Mouse (Mus musculus) CD4-positive helper T cell, adult 2 months (primary cell): Measurements from ENCODE around the gene Lamc1.
"Not testable (repeated sequence)": the region's sequence is repeated elsewhere in the genome, so short reads cannot be mapped to it uniquely, and the experiment has no call there.

Experiments
- DNase-seq: peaks from one replicate; pipeline ENCODE4 v3.0.0-alpha.2; 2012; ENCODE audit warnings: low read depth, missing footprints, low spot score

Gene Lamc1

DNA sequence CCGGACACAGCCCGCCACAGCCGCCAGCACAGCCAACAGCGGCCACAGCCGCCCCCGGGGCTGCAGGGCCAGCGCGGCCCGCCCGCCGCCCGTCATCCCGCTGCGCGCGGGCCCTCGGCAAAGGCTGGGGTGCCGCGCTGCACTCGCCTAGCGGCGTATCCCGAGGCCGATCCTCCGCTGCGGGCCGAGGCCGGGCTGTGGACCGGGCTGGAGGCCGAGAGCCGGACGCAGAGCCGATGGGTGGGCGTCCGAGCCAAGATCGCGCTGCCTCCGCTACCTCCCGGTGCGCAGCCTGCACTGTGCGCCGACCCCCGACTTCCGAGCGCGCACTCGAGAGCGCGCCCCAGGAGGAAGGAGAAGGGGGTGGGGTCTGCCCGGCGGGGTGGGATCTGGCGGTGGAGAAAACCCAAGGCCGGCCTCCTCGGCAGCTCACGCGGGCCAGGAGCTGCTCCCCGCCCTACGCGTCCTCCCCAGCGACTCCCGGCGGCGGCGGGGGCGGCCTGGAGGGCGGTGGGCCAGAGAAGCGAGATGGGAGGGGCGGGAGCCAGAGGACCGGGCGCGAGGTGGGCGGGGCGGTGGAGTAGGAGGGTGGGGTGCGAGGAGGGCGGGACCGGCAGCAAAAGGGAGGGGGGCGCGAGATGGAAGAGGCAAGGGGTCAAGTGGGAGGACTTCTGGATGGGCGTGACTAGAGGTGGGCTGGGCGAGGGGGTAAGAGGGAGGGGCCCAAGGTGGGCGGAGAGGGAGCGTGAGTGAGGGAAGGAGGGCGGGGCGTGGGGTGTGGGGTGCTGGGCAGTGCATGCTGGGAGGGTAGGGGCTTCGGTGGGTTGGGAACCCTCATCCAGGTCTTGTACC lies at the start of gene Lamc1:
TSS of gene Lamc1 (minus strand) at position 343 of the 852 bp plus-strand sequence.
- DNase-seq: peak; percentile 74

DNA sequence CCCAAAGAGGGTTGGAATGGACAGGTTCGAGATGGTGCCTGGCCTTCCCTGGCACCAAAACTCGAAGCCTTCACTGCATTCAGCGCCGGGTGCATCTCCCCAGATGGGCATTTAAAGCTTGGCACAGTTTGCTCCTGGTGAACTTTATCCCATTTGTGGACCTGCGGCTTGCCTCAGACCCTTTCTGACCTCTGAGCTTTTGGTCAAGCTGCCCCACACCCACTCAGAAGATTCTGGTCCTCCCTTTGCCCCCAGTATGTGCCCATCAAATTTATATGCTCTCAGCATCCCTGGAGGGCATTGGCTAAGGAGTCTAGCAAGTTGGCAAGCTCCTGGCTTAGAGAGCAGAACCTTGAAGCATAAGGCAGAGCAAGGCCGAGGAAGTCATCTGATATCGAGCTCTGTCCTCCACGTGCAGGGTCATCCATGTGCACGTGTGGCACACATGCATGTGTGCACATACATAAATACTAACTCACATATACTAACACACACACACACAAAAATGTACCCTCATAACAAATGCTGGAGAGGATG lies 48.2 kb upstream of the Lamc1 start:
- DNase-seq: no peak

DNA sequence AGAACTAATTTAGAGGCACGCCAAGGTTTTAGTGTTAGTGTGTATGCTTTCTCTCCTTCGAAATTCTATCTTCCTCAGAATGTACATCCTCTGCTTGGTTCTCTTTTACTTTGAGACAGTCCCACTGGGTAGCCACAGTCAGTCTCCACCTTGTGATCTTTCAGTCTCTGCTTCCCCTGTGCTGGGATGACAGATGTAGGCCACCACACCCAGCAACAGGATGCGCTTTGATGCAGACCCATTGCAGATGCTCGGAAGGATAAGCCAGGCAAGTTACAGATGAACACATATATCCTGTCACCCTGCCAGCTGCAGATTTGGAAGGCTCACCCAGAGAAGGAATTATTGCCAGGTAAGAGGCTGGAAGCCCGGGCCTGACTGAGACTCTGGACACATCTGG lies 47.2 kb upstream of the Lamc1 start:
- DNase-seq: peak; percentile 45

DNA sequence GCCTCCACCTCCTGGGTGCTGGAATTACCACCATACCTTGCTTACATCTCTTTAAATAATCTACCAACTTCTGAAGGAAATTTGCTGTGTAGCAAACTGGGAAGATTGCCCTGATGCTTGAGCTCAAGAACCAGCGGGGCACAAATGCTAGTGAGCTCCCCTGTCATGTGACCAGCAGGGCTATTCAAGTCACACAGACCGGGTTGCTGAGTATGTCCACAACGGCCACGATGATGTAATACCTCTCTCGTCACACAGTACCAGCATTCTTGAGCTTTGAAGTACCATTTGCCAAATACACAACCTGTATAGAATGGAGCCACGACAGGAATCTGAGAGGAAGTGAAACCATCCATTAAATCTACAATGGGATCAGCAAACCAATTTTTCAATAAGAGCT lies 46.0 kb upstream of the Lamc1 start:
- no peak for DNase-seq

DNA sequence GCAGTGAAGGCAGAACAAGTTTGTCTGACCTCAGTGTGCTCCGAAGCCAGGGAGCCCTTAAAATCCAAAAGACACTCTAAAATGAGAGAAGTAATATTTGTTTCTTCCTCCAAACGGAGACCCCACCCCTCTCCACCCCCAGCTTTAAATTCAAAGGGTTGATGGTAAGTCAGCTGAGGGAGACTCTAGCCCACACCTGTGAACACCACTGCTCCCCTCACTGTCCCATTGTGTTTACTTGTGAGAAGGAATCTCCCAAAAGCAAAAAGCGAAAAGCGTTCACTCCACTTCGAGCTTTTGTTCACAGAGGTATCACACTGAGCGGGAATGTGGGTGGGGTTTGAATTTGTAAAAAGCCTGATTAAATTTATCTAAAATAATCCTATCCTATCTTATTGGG lies 43.9 kb upstream of the Lamc1 start:
- DNase-seq: no peak

DNA sequence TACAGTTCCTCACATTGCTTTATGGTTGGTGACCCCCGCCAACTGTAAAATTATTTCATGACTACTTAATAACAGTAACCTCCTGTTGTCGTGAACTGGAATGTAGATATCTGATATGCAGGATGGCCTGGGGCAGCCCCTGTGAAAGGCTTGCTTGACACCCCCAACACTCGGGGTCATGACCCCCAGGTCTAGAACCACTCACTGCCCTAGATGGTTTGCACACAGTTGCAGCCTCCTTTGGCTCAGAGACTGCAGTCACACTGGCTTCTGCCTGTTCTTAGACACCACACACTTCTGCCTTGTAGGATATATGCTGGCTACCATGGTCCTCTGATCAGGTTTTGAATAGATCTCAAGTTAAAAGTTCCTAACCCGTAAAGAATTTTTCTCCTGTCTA lies 41.5 kb upstream of the Lamc1 start:
- no peak for DNase-seq

DNA sequence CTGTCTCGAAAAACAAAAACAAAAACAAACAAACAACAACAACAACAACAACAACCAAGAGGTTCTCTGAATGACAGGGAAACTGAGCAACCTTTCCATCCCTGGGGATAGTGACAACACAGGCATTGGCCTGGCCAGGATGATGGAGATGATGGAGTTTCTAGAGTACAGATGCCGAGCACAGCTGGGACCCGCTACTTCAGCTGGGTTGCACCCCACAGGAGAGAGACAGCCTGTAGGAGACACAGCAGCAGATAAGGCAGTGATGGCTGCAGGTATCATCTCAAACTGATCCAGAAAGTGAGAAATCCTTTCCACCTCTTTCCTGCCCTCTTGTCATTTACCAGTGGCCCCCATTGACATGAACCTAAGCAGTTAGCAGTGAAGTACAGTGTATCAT lies 39.3 kb upstream of the Lamc1 start:
- DNase-seq: no peak

DNA sequence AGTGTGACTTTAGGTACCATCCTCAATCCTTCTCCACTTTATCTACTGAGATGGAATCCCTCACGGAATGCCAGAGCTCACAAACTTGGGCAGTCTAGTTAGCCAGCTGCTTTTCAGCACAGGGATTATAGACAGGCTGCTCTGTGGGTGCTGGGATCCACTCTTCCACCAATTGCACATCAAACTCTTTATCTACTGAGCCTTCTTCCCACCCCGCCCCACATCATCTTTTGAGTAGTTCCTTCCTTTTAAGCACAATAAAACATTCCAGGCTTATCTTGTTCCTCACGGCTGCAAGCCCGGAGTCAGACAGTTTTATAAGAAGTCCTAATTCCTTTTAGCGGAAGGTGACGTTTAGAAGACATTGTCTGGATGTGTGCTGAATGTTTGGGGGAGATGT lies 36.4 kb upstream of the Lamc1 start:
- no peak for DNase-seq

DNA sequence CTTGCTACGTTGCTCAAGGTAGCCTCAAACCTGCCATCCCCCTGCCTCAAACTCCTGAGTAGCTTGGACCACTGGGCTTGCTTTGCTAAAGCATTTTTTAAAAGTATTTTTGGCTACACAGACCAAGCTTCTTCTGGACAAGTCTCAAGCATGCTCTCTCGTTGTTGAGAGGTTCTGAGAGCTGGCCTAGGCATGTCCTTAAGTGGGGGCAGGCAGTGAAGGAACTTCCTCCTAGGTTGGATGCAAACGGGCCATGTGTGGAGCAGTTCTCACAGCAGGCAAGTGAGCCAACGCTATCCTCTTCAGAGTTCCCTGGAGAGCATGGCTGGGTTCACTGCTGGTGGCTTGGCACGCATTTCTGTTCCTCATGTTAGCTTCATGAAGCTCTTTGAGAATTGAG lies 34.5 kb upstream of the Lamc1 start:
- no peak for DNase-seq

DNA sequence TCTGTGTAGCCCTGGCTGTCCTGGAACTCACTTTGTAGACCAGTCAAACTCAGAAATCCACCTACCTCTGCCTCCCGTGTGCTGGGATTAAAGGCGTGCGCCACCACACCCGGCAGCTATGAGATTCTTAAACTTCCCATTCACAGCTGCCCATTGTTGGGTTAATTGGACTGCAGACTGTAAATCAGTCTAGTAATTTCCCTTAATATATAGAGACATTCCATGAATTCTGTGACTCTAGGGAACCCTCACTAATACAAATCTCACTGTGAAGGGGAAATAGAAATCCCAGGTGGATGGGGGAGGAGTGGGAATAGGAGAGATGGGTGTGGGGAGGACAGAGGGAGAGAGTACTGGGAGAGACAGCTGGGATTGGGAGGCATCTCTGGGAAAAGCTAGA lies 29.3 kb upstream of the Lamc1 start:
- DNase-seq: no peak

DNA sequence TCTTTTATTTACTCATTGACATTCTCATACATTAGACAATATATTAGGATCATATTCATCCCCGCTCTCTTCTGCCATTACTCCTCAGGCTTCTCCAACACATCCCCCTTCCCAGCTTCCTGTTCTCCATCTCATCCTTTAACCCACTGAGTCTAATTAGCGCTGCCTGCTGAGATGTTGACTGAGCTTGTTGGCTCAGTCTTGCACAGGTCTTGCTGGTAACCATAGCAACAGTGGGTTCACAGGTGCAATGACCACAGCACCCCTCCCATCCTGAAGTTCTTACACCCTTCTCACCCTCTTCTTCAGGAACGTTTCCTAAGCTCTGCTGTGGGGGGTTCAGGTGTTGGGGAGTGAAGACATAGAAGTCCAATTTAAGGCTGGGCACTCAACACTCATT lies 28.0 kb upstream of the Lamc1 start:
- no peak for DNase-seq

DNA sequence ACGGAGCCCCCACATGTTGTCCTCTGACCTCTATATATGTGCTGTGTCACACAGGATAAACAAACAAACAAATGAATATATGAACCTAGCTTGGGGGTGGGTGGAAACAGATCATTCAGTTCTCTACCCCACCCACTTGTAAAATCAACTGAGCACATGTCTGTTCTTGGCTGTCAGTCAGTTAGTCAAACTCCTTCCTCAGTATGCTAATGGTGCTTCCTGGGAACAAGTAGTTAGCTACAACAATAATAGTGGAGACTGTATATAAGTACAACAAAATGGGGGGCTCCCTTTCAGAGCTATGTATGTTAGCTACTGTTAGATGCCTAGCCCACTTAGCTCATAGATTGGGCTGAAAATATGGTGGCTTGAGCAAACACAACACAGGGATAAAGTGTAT lies 24.6 kb upstream of the Lamc1 start:
- no peak for DNase-seq

DNA sequence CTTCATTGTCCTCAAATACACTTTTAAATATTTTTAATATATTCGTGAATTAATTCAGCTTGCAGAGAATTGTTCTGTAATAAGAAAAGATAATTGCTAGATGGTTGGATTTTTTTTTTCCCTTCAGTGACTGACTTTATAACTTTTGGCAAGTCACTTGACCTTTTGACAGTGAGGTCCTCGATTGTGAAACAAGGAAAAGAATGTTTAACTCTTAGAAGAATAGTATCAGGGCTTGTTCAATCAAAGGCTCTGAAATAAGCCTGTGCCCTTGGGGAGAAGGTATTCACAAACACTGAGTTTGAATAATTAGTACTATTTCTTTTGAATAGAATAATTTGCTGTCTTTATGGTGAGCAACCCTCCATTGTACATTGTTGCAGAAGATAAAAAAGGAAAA lies 21.9 kb upstream of the Lamc1 start:
- DNase-seq: no peak

DNA sequence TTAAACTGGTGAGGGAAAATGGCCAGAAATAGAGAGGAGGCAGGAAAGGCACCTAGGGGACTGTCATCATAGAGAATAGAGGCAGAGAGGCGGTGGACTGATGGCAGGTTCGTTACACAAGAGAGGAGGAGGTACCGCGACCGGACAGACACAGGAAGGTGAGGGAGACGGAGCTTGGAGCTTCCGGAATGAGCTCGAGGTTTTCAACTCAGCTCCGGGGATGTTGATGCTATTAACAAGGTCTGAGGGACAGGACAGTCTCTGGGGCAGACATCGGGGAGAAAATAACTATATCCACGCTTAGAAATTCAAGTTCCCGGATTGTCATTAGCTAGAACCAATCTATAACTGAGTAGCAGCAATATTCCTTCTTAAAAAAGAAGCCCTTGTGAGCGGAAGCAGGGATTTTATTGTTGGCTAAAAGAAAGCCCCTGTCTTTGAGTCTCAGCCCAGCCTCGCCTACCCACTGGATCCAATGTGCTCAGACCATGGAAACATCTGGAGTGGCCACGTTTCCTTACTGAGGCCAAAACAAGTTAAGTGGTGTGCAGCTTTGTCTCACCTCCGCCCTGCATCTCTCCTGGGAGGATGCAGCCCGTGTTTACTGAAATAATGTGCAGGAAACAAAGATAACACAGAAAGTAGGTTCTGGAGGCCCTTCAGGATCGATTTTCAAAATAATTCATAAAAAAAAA lies 21.3 kb upstream of the Lamc1 start:
- DNase-seq: no peak

DNA sequence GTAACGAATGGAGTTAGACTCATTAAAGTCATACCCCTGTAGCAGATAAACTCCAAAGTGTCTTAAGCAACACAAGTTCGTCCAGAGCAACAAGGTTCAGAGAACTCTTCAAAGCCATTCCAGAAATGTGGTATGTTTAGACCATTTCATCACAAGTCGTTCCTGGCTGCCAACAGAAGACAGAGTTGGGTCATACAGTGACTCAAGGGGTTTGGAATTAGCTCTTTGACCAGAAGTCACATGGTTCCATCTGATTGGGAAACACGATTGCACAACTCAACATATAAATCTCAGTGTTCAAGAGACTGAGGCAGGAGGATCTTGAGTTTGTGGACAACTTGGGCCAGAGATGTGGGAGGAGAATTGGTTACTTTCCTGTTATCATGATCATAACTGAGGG lies 18.4 kb upstream of the Lamc1 start:
- no peak for DNase-seq

DNA sequence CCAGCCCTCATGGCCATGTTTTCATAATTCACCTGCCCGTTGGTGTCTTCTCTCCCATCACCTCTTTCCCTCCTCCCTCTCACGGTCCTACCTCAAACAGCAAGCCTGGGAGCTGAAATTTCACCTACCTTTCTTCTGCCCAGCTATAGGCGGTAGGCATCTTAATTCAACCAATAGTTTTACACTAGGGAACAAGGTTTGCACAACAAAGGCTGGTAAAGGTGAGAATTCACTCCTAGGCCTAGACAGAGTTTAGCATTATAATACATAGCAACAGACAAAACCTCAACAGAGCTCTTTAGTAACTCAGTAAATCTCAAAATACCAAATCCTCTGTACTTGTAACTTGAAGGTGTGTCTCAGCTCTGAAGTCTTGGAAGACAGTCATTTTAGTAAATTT lies 15.1 kb upstream of the Lamc1 start:
- DNase-seq: no peak

DNA sequence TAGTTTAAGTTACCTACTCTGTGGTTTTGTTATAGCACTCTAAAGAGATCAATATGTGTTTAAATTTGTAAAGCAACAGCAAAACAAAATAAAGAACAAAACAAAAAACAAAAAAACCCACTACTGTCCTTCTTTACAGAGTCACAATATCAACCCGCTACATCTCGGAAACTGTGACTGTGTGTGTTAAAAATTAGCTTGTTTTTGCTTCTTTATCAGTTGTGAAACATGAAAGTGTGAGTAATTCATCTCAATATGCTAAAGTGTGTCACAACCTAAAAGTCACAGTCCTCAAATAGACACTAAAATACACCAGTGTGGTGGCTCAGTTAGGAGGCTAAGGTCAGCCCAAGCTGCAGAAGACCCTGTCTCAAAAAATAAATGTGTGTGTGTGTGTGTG lies 14.5 kb upstream of the Lamc1 start:
- DNase-seq: no peak

DNA sequence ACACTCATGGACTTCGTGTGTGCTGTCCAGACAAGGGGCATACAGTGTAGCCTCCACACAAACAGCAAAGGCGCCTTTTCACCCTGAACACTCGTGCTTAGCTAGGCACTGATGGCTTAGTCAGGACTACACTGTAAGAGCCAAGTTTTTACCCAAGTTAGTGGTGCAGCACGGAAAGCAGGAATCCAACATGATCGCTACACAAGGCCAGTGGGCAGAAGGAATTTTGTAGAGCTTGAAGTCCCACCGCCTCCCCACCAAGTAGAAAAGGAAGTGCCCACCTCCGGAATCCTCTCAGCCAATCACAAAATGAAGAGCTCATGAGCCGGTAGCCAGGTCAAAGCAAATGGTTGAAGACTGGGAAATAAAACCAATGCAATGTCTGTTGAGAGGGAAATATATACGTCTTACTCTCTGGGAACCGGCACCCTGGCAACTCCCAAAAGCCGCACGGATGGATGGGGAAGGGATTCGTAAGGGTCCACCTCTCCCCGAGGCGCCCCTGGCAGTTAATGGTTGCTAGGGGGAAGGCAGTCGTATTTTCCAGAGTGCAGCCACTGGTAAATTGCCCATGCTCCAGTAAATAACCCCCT lies 13.2 kb upstream of the Lamc1 start:
- no peak for DNase-seq

DNA sequence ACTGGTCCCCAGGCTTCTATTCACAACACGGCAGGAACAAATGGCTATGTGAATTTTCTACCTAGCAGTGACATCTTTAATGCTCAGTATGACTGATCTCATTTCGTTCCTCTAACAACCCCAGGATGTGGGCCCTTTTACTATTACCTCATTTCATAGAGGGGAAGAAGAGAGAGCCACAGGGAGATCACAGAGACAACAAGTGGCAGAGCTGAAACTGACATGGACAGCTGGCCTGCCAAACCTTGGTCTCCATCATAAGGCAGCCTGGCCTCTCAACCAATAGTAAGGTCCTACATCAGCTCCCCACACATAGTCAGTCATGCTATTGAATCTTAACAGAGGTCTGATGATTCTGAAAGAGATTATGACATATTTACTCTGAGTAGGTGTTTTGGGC lies 12.4 kb upstream of the Lamc1 start:
- no peak for DNase-seq

DNA sequence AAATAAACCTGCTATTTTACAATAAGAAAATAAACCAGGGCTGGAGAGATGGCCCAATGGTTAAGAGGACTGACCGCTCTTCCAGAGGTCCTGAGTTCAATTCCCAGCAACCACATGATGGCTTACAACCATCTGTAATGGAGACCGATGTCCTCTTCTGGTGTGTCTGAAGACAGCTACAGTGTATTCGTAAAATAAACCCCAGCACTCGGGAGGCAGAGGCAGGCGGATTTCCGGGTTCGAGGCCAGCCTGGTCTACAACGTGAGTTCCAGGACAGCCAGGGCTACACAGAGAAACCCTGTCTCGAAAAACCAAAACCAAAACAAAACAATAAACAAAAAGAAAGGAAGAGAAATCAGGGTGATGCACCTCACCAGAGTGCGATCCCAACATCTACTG lies 2.9 kb upstream of the Lamc1 start:
- not testable (repeated sequence) for DNase-seq

DNA sequence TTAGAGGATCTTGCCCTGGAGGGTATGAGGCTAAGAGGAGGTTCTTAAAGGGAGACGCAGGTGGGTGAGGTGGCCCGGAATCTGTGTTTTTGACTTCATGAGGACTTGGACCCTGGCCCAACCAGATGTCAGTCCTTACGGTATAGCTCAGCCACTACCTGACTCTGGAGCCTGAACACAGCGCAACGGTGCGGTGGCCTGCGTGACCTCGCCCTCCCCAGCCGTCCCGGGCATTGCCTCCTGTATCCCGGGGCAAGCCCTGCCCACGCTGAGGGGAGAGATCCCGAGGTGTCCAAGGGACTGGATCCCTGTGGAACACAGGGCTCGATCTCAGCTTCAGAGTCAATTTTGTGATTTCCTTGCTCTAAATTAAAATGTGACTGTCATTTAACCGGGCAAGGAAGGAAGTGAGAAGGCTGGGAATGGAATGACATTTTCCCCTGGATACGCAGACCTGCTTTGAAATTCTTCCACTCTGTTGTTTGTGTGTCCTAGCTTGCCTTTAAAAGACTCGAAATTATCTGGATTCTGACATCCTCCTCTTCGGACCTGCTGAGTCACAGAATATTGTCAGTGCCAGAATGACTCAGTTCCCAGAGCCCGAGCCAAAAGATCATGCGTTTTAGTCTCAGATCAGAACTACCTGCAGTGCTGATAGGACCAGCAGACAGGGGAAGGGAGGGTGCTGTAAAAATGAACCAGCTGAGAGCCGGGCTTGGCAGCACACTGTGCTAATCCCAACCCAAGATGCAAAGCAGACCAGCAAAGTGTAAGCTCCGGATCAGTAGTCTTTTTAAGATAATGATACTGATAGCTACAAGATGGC lies 923 bp upstream of the Lamc1 start:
- DNase-seq: peak; percentile 41
